Mouse (Mus musculus): ENCODE results near the gene Pdgfa. TPM values are rescaled to one million over a fixed set of nuclear protein-coding genes. Genes with fewer than 3 reads are reported as not detected.

Pdgfa gene
- polyA plus RNA-seq (2017; shearing (Covaris generic)), result not detected

DNA sequence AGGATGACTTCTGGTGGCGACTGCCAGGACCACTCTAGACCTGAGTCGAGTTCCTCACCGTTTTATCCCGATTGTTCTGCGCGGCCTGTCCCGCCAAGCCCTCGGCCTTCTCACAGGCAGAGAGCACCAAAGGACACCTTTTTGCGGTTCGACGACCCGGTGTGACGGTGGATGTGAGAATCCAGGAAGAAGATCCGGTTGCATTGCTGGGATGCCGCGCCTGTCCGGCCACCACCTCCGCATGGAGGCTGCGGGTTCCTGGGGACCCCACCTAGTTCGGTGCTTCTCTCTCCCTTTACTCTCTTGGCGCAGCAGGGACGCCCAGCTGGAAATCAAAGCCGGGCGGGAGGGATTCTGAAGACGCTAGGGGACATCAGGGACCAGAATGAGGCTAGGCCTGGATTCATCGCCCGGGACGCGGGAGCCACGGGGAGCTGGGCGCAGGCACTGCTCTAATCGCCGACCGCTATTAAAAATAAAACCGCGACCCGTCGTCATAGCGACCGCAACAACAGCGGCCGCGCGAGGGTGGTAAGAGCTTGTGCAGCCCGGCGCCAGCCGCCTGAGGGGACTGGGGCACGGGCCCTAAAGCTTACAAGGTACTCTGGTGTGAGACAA lies at the start of gene Pdgfa:
TSS of gene Pdgfa (minus strand) at position 200 of the 618 bp plus-strand sequence.

Other genes starting within 250 kb of the Pdgfa start
- not detected for gene Fam20c, start 242.9 kb downstream of the Pdgfa start, polyA plus RNA-seq (2017; shearing (Covaris generic))
- gene Gm5294, start 177.3 kb downstream of the Pdgfa start, polyA plus RNA-seq (2017; shearing (Covaris generic)), result not detected
- 2.1 TPM for gene Prkar1b, start 152.6 kb upstream of the Pdgfa start, polyA plus RNA-seq (2017; shearing (Covaris generic))
- gene Dnaaf5, start 152.9 kb upstream of the Pdgfa start, polyA plus RNA-seq (2017; shearing (Covaris generic)), result 8.2 TPM
- 60.6 TPM for gene Sun1, start 203.3 kb upstream of the Pdgfa start, polyA plus RNA-seq (2017; shearing (Covaris generic))